In genomic region chr16:13762807-13763206, GRCm38 (mm10) we compare ENCODE assay signal across 23 mouse cellular contexts. TPM values are rescaled to one million over a fixed set of nuclear protein-coding genes. Genes with fewer than 3 reads are reported as not detected.
"Had no signal": no experiment of that assay in that cellular context is flagged by ENCODE, and none has a peak within 500 bp of the region (broad histone marks: within the 10 kb centered on the region; RNA-seq: fewer than 3 reads in every experiment).

No protein-coding gene starts in this region.

RNA-seq across cellular contexts. Expression of gene Pla2g10, which starts 32.0 kb away (rescaled TPM):
- total RNA-seq: common myeloid progenitor, adult 5-6 weeks; forebrain, postnatal 0 days; gastrocnemius, adult 18-20 months; gastrocnemius, adult 2 months; gastrocnemius, adult 8-10 months; gastrocnemius, postnatal 10 days; gastrocnemius, postnatal 14 days; gastrocnemius, postnatal 25 days; gastrocnemius, postnatal 36 days; gastrocnemius, postnatal 4 days; granulocyte monocyte progenitor cell, adult 5-6 weeks; heart, adult 18-20 months; heart, adult 2 months had no signal
- polyA plus RNA-seq: cortical plate, adult 2 months; embryonic facial prominence, embryonic 11.5 days; embryonic facial prominence, embryonic 12.5 days; erythroblast, embryonic 14.5 days; forebrain, embryonic 10.5 days; forebrain, embryonic 11.5 days; forebrain, embryonic 14.5 days; forebrain, embryonic 15.5 days; forebrain, embryonic 16.5 days; frontal cortex, adult 2 months had no signal
